Mouse (Mus musculus) neural tube, embryonic 13.5 days (tissue): ENCODE results near the gene Krt20. TPM values are rescaled to one million over a fixed set of nuclear protein-coding genes. Genes with fewer than 3 reads are reported as not detected.

ENCODE experiments used
- polyA plus RNA-seq: library from polyadenylated mRNA; unstranded; fragments of >200 nt; fragmentation: Nextera tagmentation; extraction: Ambion mirVana; gene quantifications from 2 replicates; pipeline ENCODE4 v1.2.1, GENCODE M21; 2015

Krt20 gene
- polyA plus RNA-seq, 1 experiment from 2014 or later: 0.42 TPM

Other genes with a start within 250 kb of the Krt20 start
- 319 and 376 TPM in 2 replicates for gene Smarce1, start 207.1 kb downstream of the Krt20 start, polyA plus RNA-seq
- 4.2 and 5.9 TPM in 2 replicates for gene Krt222, start 194.1 kb downstream of the Krt20 start, polyA plus RNA-seq
- 0.17 and 0.63 TPM in 2 replicates for gene Krt24, start 152.9 kb downstream of the Krt20 start, polyA plus RNA-seq
- 0.19 and 0.22 TPM in 2 replicates for gene Krt25, start 115.2 kb downstream of the Krt20 start, polyA plus RNA-seq
- gene Krt26, start 100.2 kb downstream of the Krt20 start, polyA plus RNA-seq: 0.11 and 0.25 TPM in 2 replicates
- 0.25 and 0.32 TPM in 2 replicates for gene Krt27, start 87.0 kb downstream of the Krt20 start, polyA plus RNA-seq
- gene Krt28, start 63.2 kb downstream of the Krt20 start, polyA plus RNA-seq: 0.89 TPM in 1 of 2 replicates, not detected in the other
- gene Krt10, start 48.8 kb downstream of the Krt20 start, polyA plus RNA-seq: 33.6 and 35.6 TPM in 2 replicates
- gene Krt12, start 15.9 kb downstream of the Krt20 start, polyA plus RNA-seq: 0.13 TPM in 1 of 2 replicates, not detected in the other
- 0.19 TPM in 1 of 2 replicates, not detected in the other for gene Krt23, start 55.0 kb upstream of the Krt20 start, polyA plus RNA-seq
- not detected in 2 replicates for gene Krt39, start 83.2 kb upstream of the Krt20 start, polyA plus RNA-seq
- not detected in 2 replicates for gene Krt40, start 105.0 kb upstream of the Krt20 start, polyA plus RNA-seq
- gene Krtap3-3, start 112.7 kb upstream of the Krt20 start, polyA plus RNA-seq: not detected in 2 replicates
- gene Krtap3-2, start 118.7 kb upstream of the Krt20 start, polyA plus RNA-seq: not detected in 2 replicates
- not detected in 2 replicates for gene Gm11939, start 121.3 kb upstream of the Krt20 start, polyA plus RNA-seq
- not detected in 2 replicates for gene Krtap3-1, start 128.5 kb upstream of the Krt20 start, polyA plus RNA-seq
- gene Krtap1-5, start 142.9 kb upstream of the Krt20 start, polyA plus RNA-seq: not detected in 2 replicates
- not detected in 2 replicates for gene Krtap1-4, start 145.5 kb upstream of the Krt20 start, polyA plus RNA-seq
- gene Krtap1-3, start 153.2 kb upstream of the Krt20 start, polyA plus RNA-seq: not detected in 2 replicates
- gene Krtap9-3, start 160.0 kb upstream of the Krt20 start, polyA plus RNA-seq: not detected in 2 replicates
- not detected in 2 replicates for gene Gm11938, start 165.2 kb upstream of the Krt20 start, polyA plus RNA-seq
- gene Gm11937, start 172.0 kb upstream of the Krt20 start, polyA plus RNA-seq: not detected in 2 replicates
- not detected in 2 replicates for gene Krtap2-4, start 176.7 kb upstream of the Krt20 start, polyA plus RNA-seq
- not detected in 2 replicates for gene Gm11562, start 182.3 kb upstream of the Krt20 start, polyA plus RNA-seq
- gene Krtap4-1, start 190.1 kb upstream of the Krt20 start, polyA plus RNA-seq: not detected in 2 replicates
- gene Krtap4-2, start 196.9 kb upstream of the Krt20 start, polyA plus RNA-seq: not detected in 2 replicates
- not detected in 2 replicates for gene Krtap4-7, start 205.9 kb upstream of the Krt20 start, polyA plus RNA-seq
- not detected in 2 replicates for gene Gm11555, start 212.1 kb upstream of the Krt20 start, polyA plus RNA-seq
- gene Gm11563, start 220.8 kb upstream of the Krt20 start, polyA plus RNA-seq: not detected in 2 replicates
- not detected in 2 replicates for gene Krtap4-6, start 227.8 kb upstream of the Krt20 start, polyA plus RNA-seq